Comparison of ENCODE assay signal across 8 mouse cellular contexts in the genomic region with DNA sequence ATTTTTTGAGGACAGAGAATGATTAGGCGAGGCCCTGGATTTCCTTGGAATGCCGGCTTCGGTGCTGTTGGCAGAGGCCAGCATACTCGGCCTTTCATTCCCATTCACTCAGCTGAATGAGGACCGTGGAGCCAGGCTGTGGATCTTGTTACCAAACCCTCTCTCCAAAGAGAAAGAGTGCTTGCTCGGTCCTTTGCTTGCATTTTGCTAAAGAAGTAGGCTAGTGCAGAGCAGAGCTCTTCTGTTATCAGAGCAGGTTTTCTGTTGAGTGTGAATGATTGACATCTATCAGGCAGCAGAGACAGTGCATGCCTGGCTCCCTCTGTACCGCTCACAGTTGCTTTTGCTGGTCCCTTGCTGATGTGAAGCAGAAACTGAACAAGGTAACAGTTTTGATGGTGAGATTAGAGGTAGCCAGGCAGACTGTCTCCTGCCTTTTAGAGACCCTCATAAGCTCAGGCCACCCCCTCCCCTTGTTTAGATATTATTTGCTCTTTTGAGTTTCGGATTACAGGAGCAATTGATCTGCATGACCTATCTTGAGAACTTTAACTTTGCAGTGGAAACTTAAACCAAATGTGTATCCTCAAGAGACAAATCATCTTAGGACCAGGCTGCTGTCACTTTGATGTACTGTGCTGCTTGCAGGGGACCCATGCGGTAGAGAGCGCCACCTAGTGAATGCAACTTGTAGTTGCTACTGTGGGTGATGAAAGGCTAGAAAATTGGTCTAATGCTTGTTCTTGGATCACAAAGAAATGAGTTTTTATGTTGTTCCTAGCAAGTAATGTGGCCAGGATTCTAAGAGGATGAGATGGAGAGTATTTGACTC. TPM values are rescaled to one million over a fixed set of nuclear protein-coding genes. Genes with fewer than 3 reads are reported as not detected.
A peak's percentile ranks its signal among the peaks of the same experiment; 100 is the strongest.
DNase-seq lines count a peak whose midpoint lies in the region; ATAC-seq lines count a peak whose summit lies in the region.

No protein-coding gene starts in this region.

- no peaks in the 10 kb centered on the region for H3K9me3 ChIP-seq in forebrain, embryonic 14.5 days (replicated peaks; ENCODE audit: control insufficient read depth, low read length)
- no peaks in the 10 kb centered on the region for H3K9me3 ChIP-seq in liver, embryonic 13.5 days (replicated peaks)

- H3K4me3 ChIP-seq in forebrain, embryonic 14.5 days (ENCODE audit: low read depth, low read length): no peak overlapping the region
- no peak overlapping the region for H3K4me3 ChIP-seq in liver, embryonic 13.5 days (replicated peaks)

- no peaks in the 10 kb centered on the region for H3K27me3 ChIP-seq in forebrain, embryonic 14.5 days (replicated peaks; ENCODE audit: control insufficient read depth, insufficient read depth, low read length)
- H3K27me3 ChIP-seq in liver, embryonic 13.5 days: no peaks in the 10 kb centered on the region

- H3K4me2 ChIP-seq in forebrain, embryonic 14.5 days (ENCODE audit: low read length): no peak overlapping the region
- no peak overlapping the region for H3K4me2 ChIP-seq in liver, embryonic 13.5 days

- peak; percentile 63 for ATAC-seq in CD4-positive, CD25-positive, alpha-beta regulatory T cell, adult 4 months
- ATAC-seq in forebrain, embryonic 14.5 days: peak; percentile 77
- peak; percentile 54 for ATAC-seq in inflammation-experienced regulatory T-cells, adult 6 months
- ATAC-seq in liver, embryonic 13.5 days (ENCODE audit: low read depth): 0 out of 2 replicates have a peak, but pooled peaks have one; percentile 20

- peak; percentile 15 to 74 for DNase-seq in adrenal gland, adult (ENCODE audit: inconsistent age in 2 of 2, low spot score in 1 of 2)
- no peak for DNase-seq in adrenal gland, adult 8-10 months
- peak; percentile 28 for DNase-seq in c-Kit-positive CD71-negative TER-119-negative erythroid progenitor cells, embryonic 14.5 days (ENCODE audit: low read depth)
- DNase-seq in forebrain, embryonic 14.5 days (ENCODE audit: low spot score): peak; percentile 74
- peak; percentile 13 for DNase-seq in liver, embryonic 13.5 days
- peak; percentile 81 for DNase-seq in retina, embryonic 14.5 days (ENCODE audit: low spot score)

- H3K9ac ChIP-seq in forebrain, embryonic 14.5 days (ENCODE audit: low read length): no peak overlapping the region
- no peak overlapping the region for H3K9ac ChIP-seq in liver, embryonic 13.5 days

- WGBS in forebrain, embryonic 14.5 days: 12% methylated on average over 10 of the region's 10 CpGs
- WGBS in liver, embryonic 13.5 days (ENCODE audit: insufficient replicate concordance): 43% methylated on average over 10 of the region's 10 CpGs

- peak overlapping the region; percentile 52; the same call in 1 of the 2 replicates for H3K27ac ChIP-seq in forebrain, embryonic 14.5 days (ENCODE audit: low read depth, low read length)
- H3K27ac ChIP-seq in liver, embryonic 13.5 days: no peak overlapping the region

- no peaks in the 10 kb centered on the region for H3K36me3 ChIP-seq in forebrain, embryonic 14.5 days (ENCODE audit: control insufficient read depth, insufficient read depth, low read length)
- H3K36me3 ChIP-seq in liver, embryonic 13.5 days: no peaks in the 10 kb centered on the region

- 0 out of 2 replicates have a peak, but pooled peaks cover 2% of the 10 kb centered on the region for H3K4me1 ChIP-seq in forebrain, embryonic 14.5 days (ENCODE audit: control insufficient read depth, insufficient read depth, low read length)
- no peaks in the 10 kb centered on the region for H3K4me1 ChIP-seq in liver, embryonic 13.5 days (replicated peaks)

RNA-seq across cellular contexts. Expression of a gene that starts 47.2 kb away (rescaled TPM):
- total RNA-seq in adrenal gland, adult 8-10 months (2022): 10 to 100 TPM; 33.0 to 41.3 (median 37.4) TPM
- 10 to 100 TPM; 21.9 to 22.1 TPM for polyA plus RNA-seq in CD4-positive, CD25-positive, alpha-beta regulatory T cell, adult 4 months (2017; shearing (Covaris generic))
- polyA plus RNA-seq in forebrain, embryonic 14.5 days (2014; fragmentation: Nextera tagmentation; extraction: Ambion mirVana): 39.6 and 45.0 TPM in 2 replicates
- 10 to 100 TPM; 22.4 to 29.8 (median 25.4) TPM for polyA plus RNA-seq in inflammation-experienced regulatory T-cells, adult 6 months (2017; shearing (Covaris generic))
- polyA plus RNA-seq in liver, embryonic 13.5 days (2015; fragmentation: Nextera tagmentation; extraction: Ambion mirVana): 15.7 and 19.2 TPM in 2 replicates

Comparison
In these comparisons a context has a peak if more than half of its experiments do, and no peak if none do; other contexts are left out.
1. ATAC-seq: peak in every context shown above with its lines; median percentile 77 in forebrain, embryonic 14.5 days; 63 in CD4-positive, CD25-positive, alpha-beta regulatory T cell, adult 4 months; 54 in inflammation-experienced regulatory T-cells, adult 6 months; 20 in liver, embryonic 13.5 days.